Mouse (Mus musculus) left cerebral cortex, adult 2 months (tissue): Measurements from ENCODE around the gene Trnt1. TPM values are rescaled to one million over a fixed set of nuclear protein-coding genes. Genes with fewer than 3 reads are reported as not detected.

Experiments used
- DNase-seq, 2 experiments: peaks; one replicate each; pipeline ENCODE4 v3.0.0; 2021 to 2022; ENCODE audit warnings: low spot score in 2 of 2, mixed read lengths in 1 of 2; ENCODE audit errors: extremely low spot score in 1 of 2
- H3K27ac ChIP-seq: fragments of 200-600 bp; 2 replicates; pipeline ENCODE4 v1.8.1; 2022
- H3K4me3 ChIP-seq: fragments of 200-600 bp; 2 replicates; pipeline ENCODE4 v1.8.1; 2022
- CTCF ChIP-seq: fragments of 200-600 bp; IDR thresholded peaks from 2 replicates; pipeline ENCODE4 v1.8.1; 2022; ENCODE audit warnings: antibody characterized with exemption, mild to moderate bottlenecking, moderate library complexity
- intact Hi-C: fragments of 180-260 bp; cut with DNase I; formaldehyde crosslinking; loops from one replicate; pipeline ENCODE4 v1.15.1; 2025
- total RNA-seq, 2 experiments: library from RNA; stranded (reverse); gene quantifications; 2 replicates each; pipeline ENCODE4 v1.2.3; 2021

The Trnt1 gene
- total RNA-seq, 2 experiments from 2014 or later, result 45.6 to 58.3 TPM

DNA sequence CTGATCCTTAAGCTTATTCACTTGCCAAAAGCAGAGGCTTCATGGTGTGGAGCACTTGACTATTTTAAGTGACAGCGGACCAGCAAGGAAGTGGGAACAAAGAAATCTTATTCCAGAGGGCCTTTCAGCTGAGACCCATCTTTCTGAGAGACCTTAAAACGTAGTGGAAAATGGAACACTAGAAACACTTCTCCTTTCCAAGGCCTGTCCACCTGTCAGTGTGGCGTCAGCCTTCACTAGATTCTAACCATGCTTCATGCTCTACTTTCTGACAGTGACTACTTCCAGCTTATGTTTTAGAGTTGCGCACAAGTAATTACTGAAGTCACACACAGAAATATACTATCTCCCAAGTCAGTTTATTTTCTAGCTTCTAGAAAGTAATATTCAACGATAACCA lies 23.6 kb downstream of the Trnt1 start:
- intact Hi-C loops, result no loop called here
- no peak for DNase-seq
- no peak overlapping the region for H3K27ac ChIP-seq
- H3K4me3 ChIP-seq, result no peak overlapping the region
- no peak for TF ChIP-seq CTCF

DNA sequence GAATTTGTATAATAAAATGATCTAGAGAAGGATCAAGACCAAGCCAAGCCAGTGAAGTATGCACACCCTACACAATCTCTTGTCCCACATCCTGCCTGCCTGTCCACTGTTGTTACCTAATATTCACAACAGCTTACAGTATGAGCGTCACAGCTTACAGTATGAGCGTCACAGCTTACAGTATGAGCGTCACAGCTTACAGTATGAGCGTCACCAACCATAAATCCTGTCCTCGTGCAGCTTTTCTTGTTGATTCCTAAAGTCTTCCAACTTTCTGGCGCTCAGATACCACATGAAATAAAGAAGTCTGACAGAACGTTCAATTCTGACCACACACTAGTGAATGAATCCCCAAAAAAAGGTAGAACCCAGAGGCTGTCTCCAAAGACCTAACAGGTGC lies 24.2 kb downstream of the Trnt1 start:
- intact Hi-C loops, result no loop called here
- DNase-seq, result no peak
- H3K27ac ChIP-seq, result no peak overlapping the region
- no peak for TF ChIP-seq CTCF
- H3K4me3 ChIP-seq, result no peak overlapping the region

DNA sequence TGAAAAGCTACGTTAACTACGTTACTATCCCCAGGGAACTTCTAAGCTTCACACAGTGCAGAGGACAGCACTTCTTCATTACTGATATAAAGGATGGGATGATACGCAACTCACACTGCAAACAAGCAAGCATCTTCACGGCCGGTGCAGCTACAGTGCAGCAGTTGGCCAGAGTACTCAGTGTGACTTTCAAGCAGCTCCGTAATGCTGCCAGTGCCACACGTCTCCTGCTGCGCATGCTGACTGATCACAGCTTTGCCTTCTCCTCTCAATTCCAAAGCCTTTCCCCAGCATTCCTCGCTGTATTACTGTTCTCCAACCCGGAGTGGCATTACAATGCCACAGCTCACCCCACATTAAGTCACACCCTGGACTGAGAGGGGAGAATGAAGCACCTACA lies 24.7 kb downstream of the Trnt1 start:
- no peak for DNase-seq
- no peak overlapping the region for H3K4me3 ChIP-seq
- no peak for TF ChIP-seq CTCF
- intact Hi-C loops, result no loop called here
- H3K27ac ChIP-seq, result no peak overlapping the region

DNA sequence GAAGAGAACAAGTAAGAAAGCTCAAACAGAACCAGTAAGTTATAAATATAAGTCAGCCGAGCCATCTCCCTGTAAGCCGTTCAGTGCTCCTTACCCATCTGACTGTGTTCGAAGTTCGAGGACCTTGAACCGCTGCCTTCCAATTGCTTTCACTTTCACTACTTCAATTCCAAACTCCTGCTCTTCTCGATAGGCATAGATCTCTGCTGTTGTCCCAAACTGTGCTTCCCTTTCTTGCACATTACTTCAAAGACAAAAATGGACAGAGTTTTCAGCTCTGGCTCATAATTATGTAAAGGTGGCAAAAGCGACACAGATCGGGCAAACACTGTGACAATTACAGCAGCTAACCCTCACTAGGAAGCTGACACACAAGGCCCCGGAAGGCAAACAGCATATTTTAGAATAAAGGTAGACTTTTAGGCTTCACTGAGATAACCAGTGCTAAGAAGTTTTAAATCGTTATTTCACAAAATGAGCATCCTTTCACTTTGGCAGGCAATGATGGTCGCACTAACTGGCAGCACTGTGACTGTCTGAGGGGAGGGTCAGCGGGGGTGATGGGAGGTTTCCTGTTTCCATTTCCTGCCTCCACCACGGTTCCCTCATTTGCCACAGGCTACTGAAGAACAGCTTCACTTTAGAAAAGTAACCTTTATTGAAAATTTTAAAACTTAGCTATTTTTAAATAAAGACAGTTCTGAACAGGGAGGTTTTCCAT lies 25.3 kb downstream of the Trnt1 start:
- no peak overlapping the region for H3K4me3 ChIP-seq
- intact Hi-C loops, result no loop called here
- DNase-seq, result no peak
- TF ChIP-seq CTCF, result no peak
- no peak overlapping the region for H3K27ac ChIP-seq

DNA sequence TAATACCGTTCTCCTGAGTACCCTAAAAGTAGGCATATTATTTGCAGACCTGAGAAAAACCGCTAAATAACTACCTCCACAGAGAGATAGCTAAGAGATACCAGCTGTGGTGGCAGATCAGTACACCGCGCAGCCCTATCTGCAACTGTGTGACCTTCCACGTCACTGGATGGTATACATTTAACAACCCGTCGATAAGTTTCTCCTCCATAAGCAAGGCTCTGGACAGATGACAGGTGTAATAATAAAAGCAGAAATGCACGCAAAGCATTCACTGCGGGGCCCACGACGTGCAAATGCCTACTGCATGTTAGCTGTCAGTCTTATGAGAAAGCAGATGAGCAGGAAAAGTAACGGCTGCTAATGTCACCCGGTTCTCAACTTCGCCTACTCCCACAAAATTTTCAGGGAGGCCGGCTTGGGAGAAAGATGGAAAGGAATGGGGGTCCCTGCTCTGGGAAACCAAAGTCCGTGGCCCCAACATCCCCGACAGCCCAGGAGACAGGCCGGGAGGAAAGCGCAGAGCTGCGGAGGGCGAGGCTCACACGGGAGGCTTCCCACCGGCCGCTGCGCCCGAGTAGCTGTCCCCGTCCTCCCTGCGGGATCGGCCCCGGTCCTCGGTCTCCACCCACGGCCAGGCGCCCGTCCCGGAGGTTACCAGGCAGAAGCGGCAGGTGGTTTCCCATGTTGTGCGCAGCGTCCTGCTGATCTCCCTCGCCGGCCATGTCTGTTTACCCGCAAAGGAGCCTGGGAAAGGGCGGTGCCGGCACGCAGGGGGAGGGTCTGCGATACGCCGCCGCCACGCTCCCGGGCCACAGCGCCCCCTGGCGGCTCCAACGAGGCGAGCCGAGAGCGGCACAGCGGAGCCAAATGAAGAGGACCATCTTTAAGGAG lies 30.7 kb downstream of the Trnt1 start, which contains the start of gene Crbn:
Gene Crbn (minus strand): TSS at position 745 of the 894 bp plus-strand sequence.
- intact Hi-C loops, result loop anchor here (2.0 to 10.0 kb wide), 2 partner anchors 31 to 925 kb away; partner anchors contain the start of gene Trnt1
- DNase-seq, result peak; percentile 90 to 97
- peak; percentile 99 for TF ChIP-seq CTCF
- Histone ChIP-seq H3K4me3 (peak within 1 kb of the TSS; percentile 74), H3K27ac (peak within 1 kb of the TSS; percentile 68)

DNA sequence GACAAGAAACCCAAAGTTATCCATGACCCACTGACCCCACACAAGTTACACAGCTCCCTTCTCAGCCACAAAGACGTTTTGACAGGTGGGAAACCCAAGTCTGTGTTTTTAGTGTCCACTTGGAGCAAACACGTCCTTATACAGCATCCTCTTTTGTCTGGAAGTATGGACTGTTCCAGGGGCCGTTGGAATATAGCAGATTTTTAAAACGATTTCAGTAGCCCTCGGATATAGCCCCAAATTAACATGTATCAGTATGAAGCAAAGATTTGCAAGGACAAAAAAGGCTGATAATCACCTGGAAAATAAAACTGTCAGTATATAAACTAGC lies 31.3 kb downstream of the Trnt1 start:
- no peak for TF ChIP-seq CTCF
- Histone ChIP-seq H3K4me3 (peak overlapping the region; percentile 74), H3K27ac (0 out of 2 replicates have a peak overlapping the region, but pooled peaks have one; percentile 2)
- no peak for DNase-seq
- intact Hi-C loops, result loop anchor here (10.0 kb wide), 1 partner anchor 925 kb away; no protein-coding TSS in a partner anchor

DNA sequence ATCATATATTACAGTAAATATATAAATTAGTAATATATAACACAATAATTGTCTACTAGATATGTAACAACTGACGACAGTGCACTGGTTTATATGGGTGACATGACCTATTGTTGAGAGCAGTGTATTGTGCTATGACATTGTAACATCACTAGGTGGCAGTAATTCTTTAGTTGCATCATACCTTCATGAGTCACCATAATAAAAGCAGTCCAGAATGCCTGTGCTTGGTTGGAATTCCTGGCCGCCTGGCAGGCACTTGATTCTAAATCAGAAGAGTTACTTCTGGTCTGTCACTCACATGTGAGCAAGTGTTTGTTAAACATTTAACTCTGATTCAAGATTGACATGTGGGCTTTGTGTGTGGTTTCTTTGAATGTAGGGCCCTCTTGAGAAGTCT lies 36.0 kb downstream of the Trnt1 start:
- Histone ChIP-seq H3K4me3 (no peak overlapping the region), H3K27ac (no peak overlapping the region)
- TF ChIP-seq CTCF, result peak; percentile 73
- intact Hi-C loops, result loop anchor here (5.0 to 10.0 kb wide), 2 partner anchors 920 to 1252 kb away; no protein-coding TSS in a partner anchor
- no peak for DNase-seq

DNA sequence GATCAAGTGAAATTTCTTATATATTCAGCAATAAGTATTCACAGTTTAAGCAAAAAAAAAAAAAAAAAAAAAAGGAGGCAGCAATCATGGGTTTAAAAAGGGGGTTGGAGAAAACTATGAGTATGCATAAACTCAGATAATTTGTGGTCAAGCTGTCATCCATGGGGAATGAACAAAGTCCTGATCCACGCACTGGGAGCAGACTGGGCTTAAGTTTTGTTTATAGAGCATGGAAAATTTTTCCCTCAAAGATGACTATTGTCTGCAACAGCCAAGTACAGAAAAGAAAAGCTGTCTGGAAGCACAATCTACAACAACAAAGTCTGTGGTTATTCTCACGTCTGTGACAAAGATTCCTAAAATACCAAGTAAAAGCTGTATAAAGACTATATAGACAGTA lies 40.2 kb downstream of the Trnt1 start:
- no peak for TF ChIP-seq CTCF
- intact Hi-C loops, result loop anchor here (5.0 to 10.0 kb wide), 2 partner anchors 916 to 1248 kb away; no protein-coding TSS in a partner anchor
- H3K4me3 ChIP-seq, result no peak overlapping the region
- DNase-seq, result no peak
- no peak overlapping the region for H3K27ac ChIP-seq

DNA sequence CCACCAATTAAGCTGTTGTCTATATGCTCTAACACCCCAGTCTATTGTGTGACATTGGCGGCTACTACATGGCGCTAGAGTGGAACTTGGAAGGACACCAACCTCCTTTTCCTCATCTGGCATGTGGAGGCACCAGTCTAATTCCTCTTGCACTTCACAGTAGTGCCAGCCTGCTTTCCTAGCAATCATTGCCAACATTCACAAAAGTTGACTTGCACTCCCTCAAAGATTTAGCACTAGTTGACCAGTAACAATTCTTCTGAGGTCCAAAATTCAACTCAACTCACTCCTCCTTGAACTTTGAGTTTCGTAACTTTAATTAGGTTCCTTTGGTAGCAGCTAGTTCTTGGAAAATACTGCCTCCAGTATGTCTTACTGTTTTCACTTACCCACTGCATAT lies 41.8 kb downstream of the Trnt1 start:
- DNase-seq, result no peak
- intact Hi-C loops, result no loop called here
- Histone ChIP-seq H3K4me3 (no peak overlapping the region), H3K27ac (no peak overlapping the region)
- TF ChIP-seq CTCF, result no peak

DNA sequence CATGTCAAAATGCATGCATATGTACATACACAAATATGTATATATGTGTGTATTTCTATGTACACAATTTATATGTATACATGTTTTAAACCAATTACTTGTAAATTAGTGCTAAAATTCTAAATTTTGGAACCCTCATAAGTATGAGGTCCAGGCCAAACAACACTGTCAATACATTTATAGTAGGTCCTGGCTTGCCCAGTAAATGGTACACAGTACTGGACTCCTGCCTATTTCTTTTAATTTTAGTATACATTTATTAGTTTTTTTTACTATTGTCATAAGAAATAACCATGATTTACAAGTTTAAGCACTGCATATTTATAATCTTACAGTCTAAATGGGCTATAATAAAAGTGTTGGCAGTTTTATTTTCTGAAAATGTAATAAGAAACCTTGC lies 50.3 kb downstream of the Trnt1 start:
- Histone ChIP-seq H3K27ac (no peak overlapping the region), H3K4me3 (no peak overlapping the region)
- no peak for DNase-seq
- intact Hi-C loops, result no loop called here
- TF ChIP-seq CTCF, result no peak

DNA sequence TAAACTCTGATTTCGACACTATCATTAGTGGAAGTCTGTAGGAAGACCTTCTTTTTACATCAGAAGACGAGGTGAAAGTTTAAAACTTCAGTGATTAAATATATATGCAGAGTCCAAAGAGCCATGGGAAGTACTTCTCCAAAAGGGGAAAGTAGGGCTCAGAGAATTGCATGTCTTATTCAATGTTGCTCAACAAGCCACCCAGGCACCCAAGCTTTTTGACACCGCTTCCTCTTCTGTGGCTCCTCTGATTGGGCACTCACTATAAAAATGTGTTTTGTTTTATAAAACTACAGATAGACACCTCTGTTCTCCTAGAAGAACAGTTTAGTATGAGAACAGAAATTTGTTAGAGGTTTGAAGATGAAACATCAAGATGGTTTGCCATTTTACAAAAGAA lies 51.0 kb downstream of the Trnt1 start:
- no peak for TF ChIP-seq CTCF
- H3K27ac ChIP-seq, result no peak overlapping the region
- no peak overlapping the region for H3K4me3 ChIP-seq
- no peak for DNase-seq
- intact Hi-C loops, result loop anchor here (5.0 to 10.0 kb wide), 2 partner anchors 715 to 892 kb away; no protein-coding TSS in a partner anchor

DNA sequence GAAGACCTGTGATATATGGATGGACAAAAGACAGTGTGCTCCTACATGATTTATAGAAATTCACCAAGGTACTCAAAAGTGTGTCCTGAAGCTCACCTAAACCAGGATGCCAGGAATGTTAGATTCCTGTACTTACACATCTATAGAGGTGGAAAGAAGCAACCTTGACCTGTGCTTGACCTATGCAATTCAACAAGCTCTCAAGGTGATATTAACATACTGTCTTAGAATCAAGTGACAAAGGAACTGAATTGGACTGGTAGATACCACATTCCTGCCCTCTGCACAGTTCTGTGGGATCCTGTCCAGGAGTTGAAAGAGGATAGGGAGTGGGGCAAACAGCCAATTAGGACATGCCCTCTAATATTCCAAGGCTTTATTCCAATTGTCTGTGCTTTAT lies 51.6 kb downstream of the Trnt1 start:
- Histone ChIP-seq H3K27ac (no peak overlapping the region), H3K4me3 (no peak overlapping the region)
- TF ChIP-seq CTCF, result no peak
- DNase-seq, result no peak
- intact Hi-C loops, result loop anchor here (5.0 to 10.0 kb wide), 2 partner anchors 714 to 892 kb away; no protein-coding TSS in a partner anchor
